Mouse (Mus musculus): ENCODE results near the gene Sdhb.
A peak's percentile ranks its signal among the peaks of the same experiment; 100 is the strongest.

Gene Sdhb

DNA sequence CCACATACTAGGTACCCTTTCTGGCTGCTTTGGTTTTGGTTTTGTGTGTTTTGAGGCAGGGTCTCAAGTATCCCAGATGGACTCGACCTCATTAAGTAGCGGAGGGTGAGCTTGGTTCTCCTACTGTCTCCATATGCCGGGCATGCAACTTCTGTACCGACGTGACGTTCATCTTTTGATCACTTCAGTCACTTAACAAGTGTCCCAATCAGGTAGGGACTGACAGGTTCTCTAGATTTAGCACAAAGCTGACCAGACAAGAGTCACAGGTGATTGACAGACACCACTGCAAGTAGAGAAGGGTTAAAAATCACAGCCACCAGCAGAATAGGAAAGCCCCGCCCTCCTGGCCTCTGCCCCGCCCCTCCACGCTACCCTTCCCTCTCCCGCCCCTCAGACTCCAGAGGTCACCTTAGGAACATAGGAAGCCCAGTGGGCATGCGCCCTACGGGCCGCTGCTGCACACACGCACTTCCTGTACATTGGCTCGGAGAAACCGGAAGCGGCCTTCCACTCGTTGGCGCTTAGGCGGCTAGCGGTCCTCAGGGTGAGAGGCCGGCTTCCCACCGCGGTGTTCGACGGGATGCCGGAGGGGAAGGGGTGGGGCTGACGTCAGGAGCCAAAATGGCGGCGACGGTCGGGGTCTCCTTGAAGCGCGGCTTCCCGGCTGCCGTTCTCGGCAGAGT, at the start of gene Sdhb:
Gene Sdhb, plus strand, starts transcription at position 423 of the 686 bp plus-strand sequence.
- DNase-seq (ENCODE audit: low read depth, low spot score): peak; percentile 99

DNA sequence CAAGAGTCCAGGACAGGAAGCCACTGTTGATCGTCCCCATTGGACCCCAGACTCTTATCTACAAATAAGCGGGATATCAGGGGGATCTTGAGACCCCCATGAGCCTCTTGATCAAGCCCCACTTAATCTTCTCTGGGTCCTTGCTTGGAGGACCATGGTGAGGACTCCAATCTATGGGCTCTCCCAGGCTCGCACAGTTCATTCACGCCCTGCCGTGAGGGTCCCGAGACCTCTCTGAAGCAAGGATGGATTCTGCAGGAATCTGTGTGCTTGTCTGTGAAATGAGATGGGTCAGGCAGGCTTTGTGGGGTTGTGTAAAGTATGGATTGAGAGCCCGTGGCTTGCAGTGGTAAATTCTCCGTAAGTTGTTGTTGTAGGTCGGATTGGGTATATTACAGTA, 49.6 kb upstream of the Sdhb start:
- no peak for DNase-seq (ENCODE audit: low read depth, low spot score)

DNA sequence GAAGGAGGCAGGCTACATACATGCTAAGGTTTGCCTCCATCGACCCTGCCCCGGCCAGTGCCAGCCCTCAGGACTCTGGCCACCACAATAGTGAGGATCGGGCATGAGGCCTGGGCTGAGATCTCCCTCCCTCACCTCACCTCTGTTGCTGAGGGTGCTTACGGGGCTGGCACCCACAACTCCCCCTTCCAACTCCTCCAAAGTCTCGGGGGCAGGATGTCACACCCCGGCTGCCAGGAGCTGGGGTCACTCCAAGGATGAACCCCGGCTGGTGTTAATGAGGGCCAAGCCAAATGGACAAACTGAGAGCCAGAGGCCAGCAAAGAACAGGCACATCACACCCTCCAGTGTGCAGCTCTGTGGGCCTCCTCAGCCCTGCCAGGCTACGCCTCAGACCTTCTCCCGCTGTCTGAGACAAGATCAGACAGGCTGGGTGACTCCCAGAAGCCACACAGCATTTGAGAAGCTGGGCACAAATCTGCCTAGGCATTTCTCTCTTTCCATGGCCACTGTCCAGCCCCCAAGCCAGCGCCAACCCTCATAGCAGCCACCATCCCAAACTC, 48.7 kb upstream of the Sdhb start:
- no peak for DNase-seq (ENCODE audit: low read depth, low spot score)

DNA sequence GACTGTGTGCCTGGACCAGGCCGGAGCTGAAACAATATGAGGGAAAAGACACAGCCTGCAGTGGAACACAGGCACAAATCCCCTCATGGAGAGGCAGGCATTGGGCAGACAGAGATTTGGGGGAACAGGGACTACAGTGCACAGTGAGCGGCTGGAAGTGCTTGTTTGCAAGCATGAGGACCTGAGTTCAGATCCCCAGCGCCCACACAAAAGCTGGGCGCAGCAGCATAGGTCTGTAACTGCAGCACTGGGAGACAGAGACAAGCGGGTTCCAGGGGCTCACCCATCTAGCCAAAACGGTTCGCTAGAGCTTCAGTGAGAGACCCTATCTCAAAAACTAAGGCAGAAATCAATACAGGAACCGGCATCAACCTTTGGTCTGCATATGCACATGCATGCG, 47.4 kb upstream of the Sdhb start:
- no peak for DNase-seq (ENCODE audit: low read depth, low spot score)

DNA sequence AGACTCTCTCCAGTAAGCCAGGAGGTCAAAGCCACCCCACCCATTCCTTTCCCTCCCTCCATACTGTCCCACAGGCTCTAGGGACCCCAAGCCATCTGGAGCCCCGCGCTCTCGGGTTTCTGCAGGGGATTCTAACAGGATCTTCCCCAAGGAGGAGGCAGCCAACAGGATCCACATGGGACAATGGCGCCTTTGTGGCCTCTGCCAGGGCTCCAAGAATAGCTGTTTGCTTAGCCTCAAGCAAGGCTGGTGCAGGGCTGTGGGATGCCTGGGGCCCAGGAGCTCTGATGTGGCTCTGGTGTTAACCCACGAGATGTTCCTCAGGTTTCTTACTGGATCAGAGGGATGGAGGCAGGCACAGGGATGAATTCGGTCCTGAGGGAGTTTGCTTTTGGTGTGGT, 46.3 kb upstream of the Sdhb start:
- DNase-seq (ENCODE audit: low read depth, low spot score): no peak

DNA sequence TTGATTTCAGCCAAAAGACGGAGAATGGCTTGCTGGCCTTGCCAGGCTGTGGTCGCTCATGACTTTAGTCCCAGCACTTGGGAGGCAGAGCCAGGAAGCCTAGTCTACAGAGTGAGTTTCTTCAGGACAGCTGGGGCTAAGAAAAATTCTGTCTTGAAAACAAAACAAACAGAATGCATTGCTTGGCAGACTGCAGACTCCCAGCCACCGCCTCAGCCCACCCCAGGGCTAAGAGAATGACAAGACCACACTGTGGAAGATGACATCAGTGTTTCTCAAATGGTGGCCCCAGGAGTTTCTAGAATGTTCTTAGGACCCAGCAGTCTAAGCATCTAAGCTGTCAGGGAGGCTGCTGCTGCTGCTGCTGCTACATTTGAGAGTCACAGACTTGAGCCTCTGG, 45.8 kb upstream of the Sdhb start:
- DNase-seq (ENCODE audit: low read depth, low spot score): no peak

DNA sequence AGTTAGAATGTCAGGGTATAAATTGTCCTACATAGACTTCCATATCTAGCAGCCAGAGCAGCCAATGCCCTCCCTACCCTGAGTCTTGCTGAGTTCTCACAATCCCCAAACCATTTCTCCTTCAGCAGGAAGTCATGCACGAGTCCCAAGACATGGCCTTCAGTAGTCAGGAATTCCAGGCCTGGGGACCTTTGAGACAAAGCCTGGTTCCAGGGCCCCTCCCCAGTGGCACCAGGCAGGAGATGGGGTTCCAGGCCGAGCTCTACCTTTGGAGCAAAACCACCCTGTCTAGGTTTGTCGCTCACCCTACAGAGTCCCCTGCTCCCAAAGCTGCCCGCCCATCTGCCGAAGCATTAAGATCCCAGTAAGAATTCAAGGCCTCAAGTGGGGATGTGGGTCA, 44.7 kb upstream of the Sdhb start:
- no peak for DNase-seq (ENCODE audit: low read depth, low spot score)

DNA sequence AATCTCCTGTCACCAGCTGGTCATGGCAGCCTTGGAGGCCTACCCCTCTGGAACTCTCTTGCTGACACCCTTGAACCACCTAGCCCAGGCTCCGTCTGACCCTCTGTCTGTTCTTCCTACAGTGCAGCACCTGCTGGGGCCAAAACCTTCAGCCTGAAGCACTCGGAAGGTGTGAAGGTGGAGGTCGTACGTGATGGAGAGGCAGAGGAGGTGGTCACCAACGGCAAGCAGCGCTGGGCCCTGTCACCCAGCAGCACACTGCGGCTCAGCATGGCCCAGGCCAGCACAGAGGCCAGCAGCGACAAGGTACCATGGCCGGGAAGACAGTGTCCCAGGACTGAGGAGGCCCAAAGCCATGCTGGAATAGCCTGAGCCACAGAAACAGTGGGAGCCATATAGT, 43.6 kb upstream of the Sdhb start:
- no peak for DNase-seq (ENCODE audit: low read depth, low spot score)

DNA sequence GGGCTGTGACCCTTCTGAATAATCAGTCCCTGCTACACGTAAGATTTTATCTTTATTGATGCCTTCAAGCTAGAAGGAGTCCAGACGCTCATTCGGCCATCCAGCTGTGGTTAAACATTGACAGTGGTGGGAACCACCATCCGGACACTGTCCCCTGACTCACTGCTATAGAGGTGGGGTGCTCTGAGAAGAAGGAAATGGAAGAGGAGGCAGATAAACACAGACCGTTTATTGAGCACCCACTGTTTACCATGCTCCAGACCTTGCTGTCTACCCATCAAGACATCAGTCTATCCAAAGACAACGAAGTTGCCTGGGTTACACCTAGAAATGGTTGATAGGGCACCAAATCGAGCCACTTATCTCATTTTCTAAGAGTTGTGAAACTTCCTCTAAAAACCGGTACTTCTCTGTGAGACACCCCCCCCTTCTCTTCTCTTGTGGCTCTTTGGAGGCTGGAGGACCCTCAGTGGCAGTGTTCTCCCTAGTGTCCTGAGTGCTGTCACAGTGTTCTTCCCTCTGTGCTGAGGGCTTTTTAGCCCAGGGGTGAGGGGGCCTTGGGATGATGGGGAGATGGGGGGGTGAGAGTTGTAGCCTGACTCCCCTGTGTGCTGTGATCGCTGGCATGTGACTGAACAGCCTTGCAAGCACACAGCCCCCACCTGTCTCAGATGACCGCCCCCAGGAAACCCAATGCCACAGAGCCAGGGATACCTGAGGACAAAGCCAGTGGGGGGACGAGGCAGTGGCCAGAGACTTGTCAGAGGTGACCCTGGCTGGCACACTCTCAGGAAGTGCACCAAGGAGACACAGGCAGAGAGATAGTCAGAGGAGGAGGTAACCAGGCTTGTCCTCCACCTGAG, 40.8 kb upstream of the Sdhb start:
- DNase-seq (ENCODE audit: low read depth, low spot score): no peak

DNA sequence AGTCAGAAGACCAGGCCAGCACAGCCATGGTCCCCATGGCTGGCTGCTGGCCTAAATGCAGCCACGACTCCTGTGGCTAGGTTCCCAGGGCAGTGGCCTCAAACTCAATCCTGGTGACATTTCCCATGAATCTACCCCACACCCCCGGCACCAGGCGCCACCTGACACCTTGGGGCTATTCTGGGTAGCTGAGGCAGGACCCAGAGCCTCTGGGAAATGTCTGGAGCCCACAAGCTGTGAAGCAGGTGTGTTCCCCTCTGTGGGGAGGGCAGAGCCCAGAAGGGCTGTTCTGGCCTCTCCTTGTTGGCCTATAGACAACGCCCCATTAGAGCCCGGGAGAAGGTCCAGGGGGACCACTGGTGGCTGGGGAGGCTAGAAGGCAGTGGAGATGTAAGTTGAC, 38.5 kb upstream of the Sdhb start:
- no peak for DNase-seq (ENCODE audit: low read depth, low spot score)

DNA sequence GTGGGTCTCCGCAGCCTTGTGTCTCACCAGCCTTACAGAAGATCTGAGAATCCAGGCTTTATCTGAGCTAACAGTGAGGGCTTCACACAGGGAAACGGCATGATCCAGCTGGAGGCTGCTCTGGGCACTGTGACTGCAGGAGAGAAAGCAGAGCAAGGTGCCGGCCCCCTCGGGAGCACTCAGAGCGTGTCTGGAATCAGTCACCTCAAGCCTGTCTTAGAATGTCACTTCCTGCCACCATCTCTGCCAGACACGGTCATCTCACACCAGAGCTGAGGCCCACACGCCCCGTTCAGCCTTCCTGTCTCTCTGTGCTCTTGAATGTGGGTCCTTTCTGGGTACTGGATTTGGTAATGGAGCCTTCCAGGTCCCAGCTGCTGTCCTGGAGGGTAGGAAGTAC, 35.4 kb upstream of the Sdhb start:
- no peak for DNase-seq (ENCODE audit: low read depth, low spot score)

DNA sequence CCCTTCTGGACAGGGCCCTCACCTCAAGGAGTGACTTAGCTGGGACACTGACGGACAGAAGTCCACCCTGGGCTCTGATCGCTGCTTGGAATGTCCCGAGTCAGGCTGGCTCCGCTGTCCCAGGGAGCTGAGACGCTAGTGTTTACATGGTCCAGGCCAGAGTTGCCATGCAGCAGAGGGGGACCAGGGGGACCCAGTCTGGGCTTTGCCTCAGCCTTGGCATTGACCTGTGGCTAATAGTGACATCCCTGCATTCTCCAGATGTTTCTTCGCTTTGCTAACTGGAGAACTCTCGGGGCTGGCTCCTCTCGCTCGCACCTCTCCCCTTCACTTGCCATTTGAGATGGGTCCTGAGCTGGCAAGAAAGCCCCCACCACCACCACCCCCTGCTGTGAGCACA, 32.7 kb upstream of the Sdhb start:
- no peak for DNase-seq (ENCODE audit: low read depth, low spot score)

DNA sequence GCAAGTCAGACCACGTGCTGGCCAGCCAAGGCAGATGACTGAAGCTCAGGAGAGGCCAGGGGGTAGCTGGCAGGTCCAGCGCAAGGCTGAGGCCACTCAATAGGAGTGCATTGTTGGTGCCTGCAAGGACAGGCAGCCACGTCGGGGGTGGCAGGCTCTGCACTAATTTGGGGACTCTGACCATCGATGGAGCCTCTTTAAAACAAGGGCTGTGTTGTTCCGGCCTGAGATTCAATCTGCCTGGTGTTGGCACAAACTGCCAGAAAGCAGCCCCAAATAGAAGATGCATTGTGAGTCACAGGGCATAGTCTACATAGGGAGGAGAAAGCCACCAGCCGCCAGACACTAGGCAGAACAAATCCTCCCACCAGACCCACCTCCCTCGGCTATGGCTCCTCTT, 31.3 kb upstream of the Sdhb start:
- DNase-seq (ENCODE audit: low read depth, low spot score): no peak

DNA sequence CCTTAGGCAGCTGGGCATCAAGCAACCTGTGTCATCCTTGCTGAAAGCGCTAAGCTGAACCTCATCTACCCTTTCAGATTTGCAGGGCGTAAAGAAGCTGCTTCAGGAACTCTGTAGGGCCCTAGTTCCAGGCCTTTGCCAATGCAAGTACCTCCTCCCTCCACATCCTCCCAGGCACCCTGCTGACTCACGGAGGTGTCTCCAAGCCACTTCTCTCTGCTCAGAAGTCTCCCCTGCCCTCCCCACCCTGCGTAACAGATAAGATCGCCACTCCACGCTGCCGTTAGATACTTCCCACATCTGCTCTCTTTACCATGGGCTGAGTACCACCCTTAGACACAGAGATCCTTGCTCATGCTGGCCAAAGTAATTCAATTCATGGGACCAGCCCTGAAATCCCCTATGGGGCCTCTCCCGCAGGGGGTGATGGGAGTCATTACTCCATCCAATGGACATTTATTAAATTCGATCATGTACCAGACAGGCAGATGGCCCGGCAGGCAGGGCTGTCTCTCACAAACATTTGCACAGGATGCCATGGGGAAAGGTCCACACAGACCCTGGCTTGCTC, 30.0 kb upstream of the Sdhb start:
- no peak for DNase-seq (ENCODE audit: low read depth, low spot score)

DNA sequence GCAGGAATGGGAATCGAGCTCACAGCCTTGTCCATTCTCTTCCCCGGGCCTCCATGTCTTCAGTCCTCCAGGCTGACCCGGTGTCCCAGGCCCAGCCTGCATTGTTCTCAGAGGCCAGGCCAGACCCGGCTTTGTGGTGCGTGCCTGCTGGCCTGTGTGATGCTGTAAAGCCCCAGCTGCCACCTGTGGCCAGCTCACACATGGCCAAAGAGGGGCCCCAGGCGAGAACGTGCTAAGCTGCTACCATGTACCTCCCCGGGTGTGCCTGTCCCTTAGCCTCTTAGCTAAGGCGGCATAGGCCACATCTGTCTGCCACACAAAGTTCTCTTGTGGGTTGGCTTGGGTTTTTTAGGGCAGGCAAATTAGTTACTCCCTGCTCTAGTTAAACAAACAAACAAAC, 25.4 kb upstream of the Sdhb start:
- DNase-seq (ENCODE audit: low read depth, low spot score): no peak

DNA sequence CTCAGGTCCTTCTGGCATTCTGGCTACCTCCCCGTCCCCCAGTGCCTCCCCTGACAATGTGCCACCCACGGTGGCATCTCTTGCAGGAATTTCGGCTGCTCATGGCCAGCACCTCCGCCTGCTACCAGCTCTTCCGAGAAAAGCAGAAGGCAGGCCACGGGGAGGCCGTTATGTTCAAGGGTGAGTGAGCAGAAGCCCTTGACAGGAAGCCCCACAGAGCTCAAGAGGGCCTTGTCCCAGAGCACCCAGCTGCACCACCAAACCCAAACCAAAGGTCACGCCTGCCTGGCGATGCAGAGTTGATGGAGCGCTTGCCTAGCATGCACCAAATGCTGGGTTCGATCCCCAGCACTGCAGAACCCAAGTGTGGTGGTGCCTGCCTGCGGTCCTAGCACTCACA, 16.6 kb upstream of the Sdhb start:
- no peak for DNase-seq (ENCODE audit: low read depth, low spot score)

DNA sequence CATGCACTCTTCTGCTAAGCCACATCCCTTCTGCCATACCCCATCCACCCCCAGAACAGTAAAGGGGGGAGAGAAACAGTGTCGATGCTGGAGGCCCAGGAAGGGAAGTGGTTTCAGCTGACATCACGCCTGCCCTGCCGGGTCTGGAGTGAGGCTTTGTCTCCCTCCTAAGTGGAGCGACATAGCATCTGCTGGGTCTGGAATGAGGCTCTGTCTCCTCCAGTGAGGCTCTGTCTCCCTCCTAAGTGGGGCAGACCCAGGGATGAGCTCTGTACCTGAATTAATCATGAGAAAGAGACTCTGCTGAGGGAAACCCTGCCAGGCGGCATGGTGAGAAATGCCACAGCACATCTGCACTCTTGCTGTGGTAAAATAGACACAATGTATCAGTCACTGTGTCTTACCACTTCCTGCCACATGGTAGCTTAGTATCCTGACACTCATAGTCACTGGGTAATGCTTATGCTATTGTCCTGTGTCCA, 16.0 kb upstream of the Sdhb start:
- no peak for DNase-seq (ENCODE audit: low read depth, low spot score)

DNA sequence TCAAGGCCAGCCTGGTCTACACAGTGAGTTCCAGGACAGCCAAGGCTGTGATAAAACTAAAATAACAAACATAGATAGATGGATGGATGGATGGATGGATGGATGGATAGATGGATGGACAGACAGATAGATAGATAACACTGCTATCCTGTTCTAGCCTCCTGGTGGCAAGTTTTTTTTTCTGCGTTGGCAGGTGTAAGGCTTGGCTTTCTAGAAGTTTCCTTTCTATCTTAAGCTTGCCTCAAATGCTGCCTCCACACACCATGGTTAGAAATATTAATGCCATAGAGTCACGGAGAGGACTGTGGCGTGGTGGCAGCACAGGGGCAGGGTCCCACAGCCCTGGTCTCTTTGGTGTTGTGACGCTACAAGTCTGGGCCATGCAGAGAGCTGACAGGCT, 15.4 kb upstream of the Sdhb start:
- no peak for DNase-seq (ENCODE audit: low read depth, low spot score)

DNA sequence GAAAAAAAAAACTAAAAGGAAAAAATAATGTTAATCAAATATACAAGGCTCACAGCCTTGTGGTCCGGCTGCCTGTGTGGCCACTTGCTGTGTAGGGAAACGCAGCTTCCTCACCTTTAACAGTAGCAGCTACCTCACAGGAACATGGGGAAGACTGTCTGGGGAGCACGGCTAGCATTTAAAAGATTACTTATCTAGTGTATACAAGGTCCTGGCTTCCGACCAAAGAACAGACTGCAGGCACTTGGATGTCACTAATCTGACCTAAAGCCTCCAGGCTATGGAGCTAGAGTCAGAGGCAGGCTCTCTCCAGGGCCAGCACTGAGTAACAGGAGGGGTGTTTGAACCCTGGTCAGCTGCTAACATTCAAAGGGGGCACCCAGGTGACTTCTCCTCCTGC, 15.0 kb upstream of the Sdhb start:
- no peak for DNase-seq (ENCODE audit: low read depth, low spot score)

DNA sequence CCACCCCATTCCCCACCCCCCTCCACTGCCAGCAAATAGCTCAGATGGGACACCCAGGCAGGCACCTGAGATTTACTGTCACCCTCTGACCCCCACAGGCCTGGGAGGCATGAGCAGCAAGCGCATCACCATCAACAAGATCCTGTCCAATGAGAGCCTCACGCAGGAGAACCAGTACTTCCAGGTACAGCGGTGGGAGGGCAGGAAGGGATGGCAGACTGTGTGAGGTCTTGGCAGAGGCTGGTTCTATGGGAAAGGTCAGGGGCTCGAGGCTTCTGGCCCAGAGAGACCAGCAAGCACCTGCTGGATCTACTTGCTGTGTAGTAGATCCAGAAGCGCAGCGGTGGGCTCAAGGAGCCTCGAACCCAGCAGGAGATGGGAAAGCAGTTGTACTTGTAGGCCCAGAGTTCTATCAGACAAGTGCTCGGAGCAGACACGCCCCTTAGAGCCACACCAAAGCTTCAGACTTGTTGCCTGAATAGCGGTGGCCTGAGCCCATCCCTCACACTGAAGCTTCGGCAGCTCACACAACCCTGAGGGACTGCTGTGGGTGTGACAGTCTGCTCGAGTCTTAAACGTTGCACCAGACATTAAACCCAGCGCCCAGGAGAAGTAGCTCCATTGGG, 14.3 kb upstream of the Sdhb start:
- DNase-seq (ENCODE audit: low read depth, low spot score): peak; percentile 87

DNA sequence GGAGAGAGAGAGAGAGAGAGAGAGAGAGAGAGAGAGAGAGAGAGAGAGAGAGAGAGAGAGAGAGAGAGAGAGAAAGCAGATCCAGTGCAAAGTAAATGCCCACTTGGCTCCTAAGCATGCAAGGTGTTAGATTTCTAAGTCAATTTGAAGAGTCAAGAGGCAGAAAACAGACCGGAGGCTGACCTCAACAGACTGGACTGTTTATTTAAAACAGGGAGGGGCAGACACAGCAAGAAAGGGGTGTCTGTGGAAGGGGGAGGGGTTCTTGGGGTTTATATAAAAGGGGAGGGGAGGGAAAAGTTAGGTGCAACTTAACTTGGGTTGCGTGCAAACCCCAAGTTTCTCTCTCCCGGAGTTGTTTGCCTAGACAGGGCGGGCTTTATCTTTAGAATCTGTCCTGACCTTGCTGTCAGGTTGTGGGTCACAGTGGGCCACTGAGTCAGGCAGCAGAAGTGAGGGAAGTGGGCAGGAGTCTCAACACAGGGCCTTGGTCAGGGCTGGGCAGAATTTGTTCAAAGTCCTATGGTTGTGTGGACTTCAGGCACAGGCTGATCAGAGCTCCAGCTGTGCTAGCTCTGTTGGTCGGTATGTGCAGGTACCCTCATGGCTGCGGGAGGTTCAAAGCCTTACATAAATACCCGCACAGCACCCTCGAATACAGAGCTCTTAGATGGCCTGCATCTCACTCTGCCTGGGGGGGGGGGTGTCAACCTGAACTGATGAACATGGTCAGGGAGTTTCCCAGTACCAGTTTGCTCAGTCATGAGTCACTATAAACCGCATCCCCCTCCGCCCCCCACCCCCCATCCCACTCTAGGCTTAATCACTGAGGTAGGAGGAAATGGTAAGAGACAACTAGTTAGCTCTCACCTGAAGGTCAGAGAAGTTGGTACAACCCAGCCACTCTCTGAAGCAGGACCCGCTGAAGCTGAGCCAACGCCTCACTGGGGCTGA, 13.2 kb upstream of the Sdhb start:
- DNase-seq (ENCODE audit: low read depth, low spot score): no peak

All from ES-CJ7 (cell line).